Mouse (Mus musculus) lung, embryonic 14.5 days (tissue): ENCODE measurements around the gene Rap1gap2. TPM values are rescaled to one million over a fixed set of nuclear protein-coding genes. Genes with fewer than 3 reads are reported as not detected.

Experiments used
- ATAC-seq: fragments of 200-750 bp; cut with Nextera tagmentation; 2 replicates; pipeline ENCODE4 v1.8.0; 2017; ENCODE audit warnings: mild to moderate bottlenecking, moderate TSS enrichment, moderate library complexity; ENCODE audit not compliant: insufficient read depth
- DNase-seq: peaks from one replicate; pipeline ENCODE4 v3.0.0-alpha.2; 2015
- H3K27ac ChIP-seq: fragments of 300-500 bp; sonication (generic); 2 replicates; pipeline ENCODE4 v1.5.1; 2014; ENCODE audit warnings: low read depth, mild to moderate bottlenecking, moderate library complexity
- H3K27me3 ChIP-seq: fragments of 300-500 bp; sonication (generic); 2 replicates; pipeline ENCODE4 v1.6.1; 2014; ENCODE audit warnings: low read length, control low read depth; ENCODE audit not compliant: insufficient read depth
- H3K36me3 ChIP-seq: fragments of 300-500 bp; sonication (generic); 2 replicates; pipeline ENCODE4 v1.6.1; 2014; ENCODE audit warnings: control low read depth; ENCODE audit not compliant: insufficient read depth
- H3K4me1 ChIP-seq: fragments of 300-500 bp; sonication (generic); 2 replicates; pipeline ENCODE4 v1.6.1; 2014; ENCODE audit warnings: antibody characterized with exemption, control low read depth; ENCODE audit not compliant: insufficient read depth
- H3K4me2 ChIP-seq: fragments of 300-500 bp; sonication (generic); 2 replicates; pipeline ENCODE4 v1.6.1; 2014; ENCODE audit warnings: mild to moderate bottlenecking
- H3K4me3 ChIP-seq: fragments of 300-500 bp; sonication (generic); 2 replicates; pipeline ENCODE4 v1.5.1; 2014; ENCODE audit warnings: low read depth, low read length
- H3K9ac ChIP-seq: fragments of 300-500 bp; sonication (generic); 2 replicates; pipeline ENCODE4 v1.6.1; 2014
- H3K9me3 ChIP-seq: fragments of 300-500 bp; sonication (generic); 2 replicates; pipeline ENCODE4 v1.6.1; 2016; ENCODE audit warnings: low read depth, low read length, control low read depth
- CTCF ChIP-seq: IDR thresholded peaks from 2 replicates; pipeline ENCODE4 v1.5.1; 2016; ENCODE audit warnings: antibody characterized with exemption, low read depth
- WGBS: fragments of 180-500 bp; shearing (Covaris S2); extraction: QIAGEN DNeasy Blood & Tissue Kit; methylation state at CpG from one replicate; pipeline ENCODE4 v1.1.7; 2014; 5-methylcytosine and 5-hydroxymethylcytosine counted together
- polyA plus RNA-seq: library from polyadenylated mRNA; unstranded; fragments of >200 nt; fragmentation: Nextera tagmentation; extraction: Ambion mirVana; gene quantifications from 2 replicates; pipeline ENCODE4 v1.2.1, GENCODE M21; 2014

Gene Rap1gap2
- polyA plus RNA-seq, 1 experiment from 2014 or later = 2.6 TPM

DNA sequence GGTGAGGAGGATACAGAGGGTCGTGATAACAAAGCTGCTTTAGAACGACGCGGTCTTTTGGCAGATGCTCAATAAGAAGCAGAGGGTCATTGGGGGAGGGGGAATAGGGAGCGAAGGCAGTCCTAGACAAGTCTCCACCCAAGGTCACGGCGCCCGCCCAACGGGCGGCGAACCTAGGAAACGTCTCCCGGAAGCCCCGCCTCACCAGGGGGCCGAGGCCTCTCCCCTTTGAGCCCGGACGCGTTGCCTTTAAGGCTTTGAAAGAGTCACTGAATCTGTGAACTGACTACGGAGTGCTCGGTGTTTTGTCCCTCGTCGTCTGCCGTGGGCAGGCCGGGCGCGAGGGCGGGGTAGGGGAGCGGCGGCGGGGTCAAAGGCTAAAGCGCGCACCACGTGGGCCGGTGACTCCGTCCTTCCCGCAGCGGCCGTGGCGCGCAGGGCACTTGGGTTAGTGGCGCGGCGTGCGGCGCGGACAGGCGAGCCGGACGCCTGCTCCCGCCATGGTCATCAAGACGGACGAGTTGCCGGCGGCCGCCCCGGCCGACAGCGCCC is 38.5 kb upstream of the Rap1gap2 start, which contains the start of gene Cluh:
Cluh (plus strand) TSS at position 401 of the 552 bp plus-strand sequence.
- Histone ChIP-seq H3K36me3 (no peaks in the 10 kb centered on the region), H3K4me1 (0 out of 2 replicates have a peak, but pooled peaks cover 2% of the 10 kb centered on the region), H3K4me3 (peak within 1 kb of the TSS; percentile 93), H3K27me3 (no peaks in the 10 kb centered on the region), H3K27ac (peak within 1 kb of the TSS; percentile 40), H3K9me3 (no peaks in the 10 kb centered on the region), H3K4me2 (peak within 1 kb of the TSS; percentile 88), H3K9ac (peak within 1 kb of the TSS; percentile 84)
- DNase-seq (peak; percentile 96), ATAC-seq (peak; percentile 94)
- WGBS = under 1% methylated on average over 56 of the region's 58 CpGs
- no peak for TF ChIP-seq CTCF

DNA sequence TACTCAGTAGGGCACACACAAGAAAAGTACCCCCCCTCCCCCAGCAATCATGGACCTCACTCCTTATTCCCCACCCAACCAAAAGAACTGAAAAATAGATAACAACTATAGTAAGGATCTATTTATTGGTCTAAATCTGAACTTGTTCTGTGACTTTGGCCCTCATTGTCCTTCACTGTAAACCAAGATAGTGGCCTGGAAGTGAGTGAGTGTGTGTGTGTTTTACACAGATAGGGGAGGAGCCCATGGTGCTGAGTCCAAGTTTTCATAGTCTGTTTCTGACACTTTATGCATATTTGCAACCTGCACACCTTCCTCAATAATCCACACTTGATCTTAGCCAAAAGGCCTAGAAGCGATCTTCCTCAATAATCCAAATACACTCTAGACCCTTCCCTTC is 38.0 kb upstream of the Rap1gap2 start:
- TF ChIP-seq CTCF = no peak

DNA sequence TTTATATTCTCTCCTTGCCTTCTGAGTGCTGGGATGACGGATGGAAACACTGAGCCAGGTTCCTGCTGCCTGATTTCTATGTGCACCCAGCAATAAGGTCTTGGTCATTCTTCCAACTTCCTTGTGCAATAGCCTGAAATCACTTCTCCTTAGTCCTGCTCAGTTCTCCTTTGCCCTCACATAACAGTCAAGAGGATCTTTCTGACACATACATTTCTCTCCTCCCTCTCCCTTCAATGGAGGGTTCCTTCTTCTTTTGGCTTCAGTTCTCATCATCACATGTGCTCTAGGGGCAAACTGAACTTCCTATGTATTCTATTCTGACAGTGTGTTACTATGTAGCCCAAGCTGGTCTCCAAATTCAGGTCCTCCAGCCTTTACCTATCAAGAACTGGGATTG is 37.3 kb upstream of the Rap1gap2 start:
- Histone ChIP-seq H3K36me3 (no peaks in the 10 kb centered on the region), H3K4me1 (0 out of 2 replicates have a peak, but pooled peaks cover 2% of the 10 kb centered on the region), H3K27me3 (no peaks in the 10 kb centered on the region), H3K4me3 (no peak overlapping the region), H3K9ac (no peak overlapping the region), H3K4me2 (no peak overlapping the region), H3K27ac (no peak overlapping the region), H3K9me3 (no peaks in the 10 kb centered on the region)
- WGBS = 79% methylated on average over 1 of the region's 1 CpGs
- no peak for TF ChIP-seq CTCF
- DNase-seq (no peak), ATAC-seq (no peak)

More for the DNA sequence above, 38.0 kb upstream of the Rap1gap2 start:
- Histone ChIP-seq H3K36me3 (no peaks in the 10 kb centered on the region), H3K27me3 (no peaks in the 10 kb centered on the region), H3K9me3 (no peaks in the 10 kb centered on the region), H3K4me2 (peak overlapping the region; percentile 88), H3K4me3 (peak overlapping the region; percentile 93), H3K9ac (peak overlapping the region; percentile 84), H3K4me1 (0 out of 2 replicates have a peak, but pooled peaks cover 2% of the 10 kb centered on the region), H3K27ac (peak overlapping the region; percentile 40)
- ATAC-seq = peak; percentile 19; the same call in 1 of the 2 replicates
- 7% methylated on average over 1 of the region's 1 CpGs for WGBS
- DNase-seq = no peak

DNA sequence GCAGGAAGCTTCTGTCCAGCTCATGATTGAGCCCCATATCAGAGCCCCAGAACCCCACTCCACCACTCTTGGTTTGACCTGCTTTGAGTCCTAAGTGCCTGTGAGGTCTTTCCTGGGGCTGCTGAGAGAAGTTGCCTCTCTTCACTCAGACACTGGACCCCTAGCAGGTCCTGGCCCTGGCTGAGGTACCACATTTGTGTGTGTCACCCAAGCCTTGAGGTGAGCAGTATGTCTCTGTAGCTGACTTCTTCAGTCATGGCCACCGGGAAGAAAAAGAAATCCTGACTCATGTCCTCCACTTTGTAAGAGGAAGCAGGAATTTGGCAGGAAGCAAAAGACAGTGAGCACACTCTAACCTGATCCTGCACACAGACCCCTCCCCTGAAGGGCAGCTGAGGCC is 28.9 kb upstream of the Rap1gap2 start:
- Histone ChIP-seq H3K4me2 (no peak overlapping the region; the same call in 1 of the 2 replicates), H3K36me3 (no peaks in the 10 kb centered on the region), H3K4me3 (no peak overlapping the region), H3K27me3 (no peaks in the 10 kb centered on the region), H3K4me1 (peaks cover 9% of the 10 kb centered on the region), H3K9ac (no peak overlapping the region), H3K9me3 (no peaks in the 10 kb centered on the region), H3K27ac (no peak overlapping the region)
- WGBS = 55% methylated on average over 1 of the region's 1 CpGs
- DNase-seq (no peak), ATAC-seq (no peak)
- no peak for TF ChIP-seq CTCF

DNA sequence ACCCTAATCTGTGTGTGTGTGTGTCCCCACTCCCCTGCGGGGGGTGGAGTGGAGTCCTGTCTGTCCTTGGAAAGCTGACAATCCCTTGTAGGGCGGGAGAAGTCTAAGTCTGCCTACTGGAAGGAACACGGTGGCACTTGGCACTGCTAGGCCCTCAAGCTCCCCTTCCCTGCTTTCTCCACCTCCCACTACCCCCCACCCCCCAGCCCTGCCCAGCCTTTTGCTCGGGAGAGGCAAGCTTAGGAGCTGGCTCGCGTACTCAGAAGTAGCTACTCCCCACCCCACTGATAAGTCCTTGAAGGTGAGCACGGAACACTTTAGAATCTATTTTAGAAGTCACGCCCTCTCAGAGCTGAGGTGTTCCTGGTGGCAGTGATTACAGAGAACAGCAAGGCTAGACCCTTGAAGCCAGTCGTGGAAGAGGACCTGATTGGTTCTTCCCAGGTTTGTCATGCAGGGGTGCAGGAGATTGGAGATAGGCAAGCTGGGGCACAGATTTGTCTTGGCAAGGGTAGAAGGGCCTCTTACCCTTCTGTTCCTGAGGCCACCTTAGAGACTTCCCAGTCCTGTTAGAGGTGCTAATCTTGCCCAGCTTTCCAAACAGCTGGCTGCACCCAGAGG is 28.2 kb upstream of the Rap1gap2 start:
- H3K36me3 ChIP-seq = no peaks in the 10 kb centered on the region
- 6% methylated on average over 9 of the region's 9 CpGs for WGBS
- peak overlapping the region; percentile 88 for H3K27ac ChIP-seq
- ATAC-seq = peak; percentile 29
- no peak for TF ChIP-seq CTCF
- peak overlapping the region; percentile 76 for H3K9ac ChIP-seq
- H3K9me3 ChIP-seq = no peaks in the 10 kb centered on the region
- H3K4me2 ChIP-seq = peak overlapping the region; percentile 82
- peak; percentile 22 for DNase-seq
- peaks cover 9% of the 10 kb centered on the region for H3K4me1 ChIP-seq
- no peaks in the 10 kb centered on the region for H3K27me3 ChIP-seq
- peak overlapping the region; percentile 73 for H3K4me3 ChIP-seq

DNA sequence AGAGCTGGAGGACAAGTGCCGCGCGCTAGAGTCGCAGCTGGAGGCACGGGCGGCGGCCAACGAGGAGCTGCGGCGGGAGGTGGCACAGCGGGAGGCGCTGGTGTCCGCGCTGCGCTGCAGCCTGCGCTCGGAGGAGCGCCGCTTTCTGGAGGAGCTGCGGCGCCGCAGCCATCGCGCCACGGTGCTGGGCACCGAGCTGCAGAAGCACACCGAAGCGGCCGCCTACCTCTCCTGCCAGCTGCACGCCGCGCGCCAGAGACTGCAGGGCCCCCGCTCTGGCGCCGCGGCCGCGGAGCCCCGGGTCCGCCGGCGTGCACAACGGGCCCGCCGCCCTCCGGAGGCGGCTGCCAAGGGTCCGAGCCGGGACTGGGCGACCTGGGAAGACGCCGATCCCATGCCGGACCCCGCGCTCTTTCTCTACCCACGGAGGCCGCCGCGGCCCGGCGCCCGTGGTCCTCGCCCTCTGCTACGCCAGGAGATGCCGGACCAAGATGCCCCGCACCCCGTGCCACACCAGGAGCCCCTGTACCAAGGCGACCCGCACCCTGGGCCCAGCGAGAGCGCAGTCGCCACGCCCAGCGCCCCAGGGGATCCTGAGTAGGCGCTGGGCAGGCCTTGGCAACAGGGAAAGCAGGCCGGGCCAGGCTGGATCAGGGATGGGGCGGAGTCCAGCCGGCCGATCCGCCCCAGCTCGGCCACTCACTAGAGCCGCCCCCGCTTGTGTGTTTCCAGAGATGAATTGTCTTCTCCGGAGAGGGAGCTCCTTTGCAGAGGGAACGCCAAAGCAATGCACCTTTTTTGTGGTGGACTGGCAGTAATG is 27.5 kb upstream of the Rap1gap2 start:
- H3K4me1 ChIP-seq = peaks cover 9% of the 10 kb centered on the region
- peak overlapping the region; percentile 76 for H3K9ac ChIP-seq
- peak; percentile 27; the same call in 1 of the 2 replicates for TF ChIP-seq CTCF
- peak; percentile 96 for ATAC-seq
- H3K4me3 ChIP-seq = peak overlapping the region; percentile 73
- WGBS = under 1% methylated on average over 78 of the region's 86 CpGs
- H3K27ac ChIP-seq = peak overlapping the region; percentile 88
- peak overlapping the region; percentile 82 for H3K4me2 ChIP-seq
- no peaks in the 10 kb centered on the region for H3K36me3 ChIP-seq
- DNase-seq = peak; percentile 91
- no peaks in the 10 kb centered on the region for H3K9me3 ChIP-seq
- no peaks in the 10 kb centered on the region for H3K27me3 ChIP-seq

DNA sequence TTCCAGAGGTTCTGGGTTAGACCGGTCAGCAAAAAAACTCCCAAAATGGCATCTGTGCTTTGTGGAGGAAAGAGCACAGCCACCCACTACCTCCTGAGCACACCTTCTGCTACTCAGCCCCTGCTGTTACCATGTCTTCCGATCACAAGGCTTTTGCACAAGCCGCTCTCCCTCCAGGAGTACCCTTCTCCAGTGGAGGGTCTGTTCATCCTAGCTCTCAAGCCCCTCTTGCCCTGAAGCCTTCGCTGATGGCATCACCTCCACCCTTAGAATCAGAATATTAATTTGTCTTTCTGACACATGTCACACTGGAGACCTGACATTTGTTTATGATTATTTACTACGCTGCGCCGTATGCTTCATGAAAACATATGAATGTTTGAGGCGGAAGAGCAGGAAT is 26.8 kb upstream of the Rap1gap2 start:
- H3K27ac ChIP-seq = no peak overlapping the region
- H3K4me2 ChIP-seq = peak overlapping the region; percentile 82
- H3K4me3 ChIP-seq = peak overlapping the region; percentile 73
- no peak for DNase-seq
- peaks cover 9% of the 10 kb centered on the region for H3K4me1 ChIP-seq
- no peaks in the 10 kb centered on the region for H3K36me3 ChIP-seq
- H3K27me3 ChIP-seq = no peaks in the 10 kb centered on the region
- no peaks in the 10 kb centered on the region for H3K9me3 ChIP-seq
- no peak for TF ChIP-seq CTCF
- 18% methylated on average over 8 of the region's 8 CpGs for WGBS
- H3K9ac ChIP-seq = peak overlapping the region; percentile 76; the same call in 1 of the 2 replicates
- ATAC-seq = no peak
